Mouse (Mus musculus) kidney, adult 11 months (tissue): ENCODE results near the gene Cmbl.
A peak's percentile ranks its signal among the peaks of the same experiment; 100 is the strongest.

Experiments
- DNase-seq: peaks from one replicate; pipeline ENCODE4 v3.0.0; 2022

The Cmbl gene

DNA sequence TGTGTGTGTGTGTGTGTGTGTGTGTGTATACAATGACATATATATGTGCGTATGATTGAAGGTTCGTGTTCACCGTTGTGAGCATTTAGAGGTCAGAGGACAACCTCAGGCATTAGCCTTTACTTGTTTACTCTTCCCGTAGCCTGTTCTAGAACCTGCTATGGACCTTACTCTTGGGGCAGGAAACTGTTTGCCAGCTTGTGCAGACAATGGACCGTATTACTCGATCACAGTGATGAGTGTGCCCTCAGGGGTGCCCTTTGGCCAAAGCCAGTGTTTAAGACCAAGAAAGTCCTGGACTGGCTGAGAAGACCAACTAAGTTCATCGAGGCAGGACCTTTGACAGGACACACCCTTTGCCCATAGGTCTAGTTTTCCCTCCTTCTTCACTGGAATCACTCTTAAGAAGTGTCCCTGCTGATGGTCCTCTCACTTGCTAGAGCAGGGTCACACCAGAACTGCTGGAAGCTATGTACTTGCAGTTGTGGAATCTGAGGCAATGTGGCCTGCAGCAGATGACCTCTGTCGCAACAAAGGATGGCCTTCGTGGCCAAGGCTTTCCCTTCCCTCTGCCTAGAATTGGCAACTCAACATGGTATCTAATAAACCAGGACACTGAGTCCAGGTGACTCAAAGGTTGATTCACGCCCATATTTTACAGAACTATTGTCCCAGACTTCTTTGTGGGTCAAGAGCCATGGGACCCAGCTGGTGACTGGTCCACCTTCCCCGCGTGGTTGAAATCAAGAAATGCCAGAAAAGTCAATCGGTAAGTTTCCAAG is 18.3 kb downstream of the Cmbl start:
- DNase-seq: no peak

DNA sequence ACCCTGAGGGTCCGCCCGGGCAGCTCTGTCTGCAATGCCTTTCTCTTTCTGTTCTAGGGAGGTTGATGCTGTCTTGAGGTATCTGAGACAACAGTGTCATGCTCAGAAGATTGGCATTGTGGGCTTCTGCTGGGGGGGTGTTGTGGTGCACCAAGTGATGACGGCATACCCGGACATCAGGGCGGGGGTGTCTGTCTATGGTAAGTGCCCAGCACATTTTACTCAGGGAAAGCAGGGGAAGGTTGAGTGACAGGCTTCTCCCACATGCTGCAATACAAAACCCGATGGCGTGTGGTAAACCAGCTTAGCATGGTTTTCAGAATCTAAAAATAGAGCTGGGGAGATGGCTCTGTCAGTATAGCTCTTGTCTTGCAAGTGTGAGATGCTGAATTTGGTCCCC is 20.0 kb downstream of the Cmbl start:
- no peak for DNase-seq

GRCm38 (mm10) chr15:31586088-31586487 is 20.9 kb downstream of the Cmbl start:
- no peak for DNase-seq

DNA sequence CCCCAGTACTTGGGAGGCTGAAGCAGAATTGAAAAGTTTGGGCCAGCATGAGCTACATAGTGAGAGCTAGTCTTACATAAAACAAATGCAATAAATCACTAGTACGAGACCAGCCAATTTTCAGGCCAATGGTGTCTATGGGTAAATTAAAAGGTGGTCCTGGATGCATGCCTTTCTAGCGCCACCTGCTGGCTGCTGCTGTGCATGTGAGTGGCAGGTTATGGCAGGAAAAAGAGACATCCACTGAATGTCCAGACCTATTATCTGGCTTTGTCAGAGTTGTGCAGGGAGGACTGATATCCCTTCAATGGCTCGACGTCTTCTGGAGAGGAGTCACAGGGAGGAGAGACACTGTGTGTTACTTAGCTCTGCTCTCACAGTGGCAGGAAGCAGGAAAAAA is 21.3 kb downstream of the Cmbl start:
- peak; percentile 81 for DNase-seq

DNA sequence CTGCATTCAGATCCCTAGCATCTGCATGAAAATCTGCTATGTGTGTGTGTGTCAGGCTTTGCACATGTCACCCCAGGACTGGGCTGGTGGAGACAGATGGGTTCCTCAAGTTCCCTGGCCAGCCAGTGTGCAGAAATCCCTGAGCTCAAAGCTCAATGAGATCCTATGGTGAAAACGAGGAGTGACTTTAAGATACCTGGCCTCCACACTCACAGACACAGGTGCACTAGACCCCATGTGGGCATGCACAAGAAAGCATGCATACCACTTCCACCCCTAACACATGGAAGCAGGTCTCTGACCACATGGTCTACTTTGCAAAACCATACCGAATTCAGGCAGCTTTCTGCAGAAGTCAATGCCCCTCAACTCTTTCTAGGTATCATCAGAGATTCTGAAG is 22.6 kb downstream of the Cmbl start:
- no peak for DNase-seq

DNA sequence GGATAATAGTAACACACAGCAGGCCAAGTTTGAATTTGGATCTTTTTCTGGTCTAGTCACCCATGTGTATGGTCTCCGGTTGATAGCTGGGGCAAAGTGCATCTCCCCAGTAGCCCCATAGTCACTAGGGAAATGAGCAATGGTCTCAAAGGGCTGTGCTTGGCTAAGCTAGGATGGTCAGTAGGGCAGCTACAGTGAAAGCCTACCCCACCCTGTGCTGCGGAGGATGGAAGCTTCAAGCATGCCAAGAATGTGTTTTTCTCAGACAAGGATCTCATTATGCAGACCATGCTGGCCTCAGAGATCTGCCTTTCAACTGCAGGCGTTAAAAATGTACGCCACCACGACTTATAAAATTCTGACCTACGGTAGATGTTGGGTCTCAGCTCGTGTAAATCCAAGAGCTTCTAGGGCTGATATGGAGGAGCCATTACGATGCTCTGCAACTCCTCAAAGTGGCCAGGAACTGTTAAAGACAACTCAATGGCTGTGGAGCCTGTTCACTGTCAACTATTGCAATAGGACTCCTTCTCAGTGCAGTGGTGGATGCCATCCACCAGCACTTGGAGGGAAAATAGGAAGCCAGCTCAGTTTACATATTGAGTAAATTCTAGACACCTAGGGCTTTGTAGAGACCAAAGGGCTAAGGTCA is 23.9 kb downstream of the Cmbl start:
- DNase-seq: peak; percentile 44

- no peak for DNase-seq
Measured at GRCm38 (mm10) chr15:31590176-31590575, 25.0 kb downstream of the Cmbl start.

DNA sequence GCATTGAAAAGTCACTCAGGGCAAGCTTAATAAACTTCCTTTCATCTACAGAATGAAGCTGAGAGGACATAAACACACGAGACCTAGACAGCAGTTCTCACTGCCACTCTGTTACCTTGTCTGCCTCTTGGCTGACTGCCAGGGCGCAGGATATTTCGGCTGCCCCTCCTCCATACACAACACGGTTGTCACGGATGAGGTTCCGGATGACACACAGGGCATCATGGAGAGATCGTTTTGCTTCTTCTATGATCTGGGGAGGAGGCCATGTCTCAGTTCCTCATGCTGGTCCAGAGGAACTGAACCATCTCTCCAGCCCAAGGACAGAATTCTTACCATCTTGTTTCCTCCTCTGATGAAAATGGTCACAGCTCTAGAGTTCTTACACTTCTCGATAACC is 27.3 kb downstream of the Cmbl start:
- no peak for DNase-seq

DNA sequence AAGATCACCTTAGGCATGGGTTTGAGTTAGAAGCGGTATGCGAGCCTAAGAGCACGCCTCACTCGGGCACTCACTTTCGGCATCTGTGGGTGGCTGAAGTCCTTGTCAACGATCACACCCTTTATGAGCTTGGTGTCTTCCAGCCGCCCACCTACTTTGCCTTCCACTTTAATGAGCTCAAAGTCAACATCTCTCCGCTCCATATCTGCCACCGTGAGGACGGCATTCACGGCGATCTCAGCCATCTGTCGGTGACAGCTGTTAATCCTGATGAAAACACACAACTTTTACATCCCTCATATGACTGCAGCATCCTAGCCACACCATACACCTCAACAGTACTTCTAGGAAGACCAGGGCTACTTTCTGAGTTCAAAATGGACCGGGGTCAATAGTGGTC is 29.1 kb downstream of the Cmbl start:
- no peak for DNase-seq

- no peak for DNase-seq
Measured at GRCm38 (mm10) chr15:31595651-31596050, 30.5 kb downstream of the Cmbl start.

GRCm38 (mm10) chr15:31599834-31600233 is 34.6 kb downstream of the Cmbl start:
- DNase-seq: no peak

- no peak for DNase-seq
Measured at GRCm38 (mm10) chr15:31601279-31601645, 36.1 kb downstream of the Cmbl start.

- peak; percentile 97 for DNase-seq
Measured at GRCm38 (mm10) chr15:31601646-31602374, 36.6 kb downstream of the Cmbl start, which contains the start of the genes Cct5 and Fam173b. Gene Cct5 (minus strand): TSS chr15:31601804. Gene Fam173b (plus strand): TSS chr15:31601852.

DNA sequence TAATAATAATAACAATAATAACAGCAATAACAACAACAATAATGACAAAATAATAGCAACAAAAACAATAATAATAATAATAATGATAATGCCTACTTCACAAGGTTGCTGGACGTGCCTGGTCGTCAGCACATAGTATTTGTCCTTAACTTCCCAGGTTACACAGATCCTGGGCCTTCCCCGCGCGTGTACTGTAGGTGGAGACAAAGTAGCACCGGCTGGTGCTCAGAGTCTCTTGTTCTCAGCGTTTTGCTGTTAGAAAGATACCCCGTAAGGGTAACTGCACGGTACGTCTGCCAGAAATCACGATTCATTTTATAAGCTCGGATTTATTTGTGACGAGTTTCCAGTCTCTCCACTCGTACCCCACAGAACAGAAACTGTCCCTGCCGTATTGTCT is 37.2 kb downstream of the Cmbl start:
- DNase-seq: peak; percentile 46

DNA sequence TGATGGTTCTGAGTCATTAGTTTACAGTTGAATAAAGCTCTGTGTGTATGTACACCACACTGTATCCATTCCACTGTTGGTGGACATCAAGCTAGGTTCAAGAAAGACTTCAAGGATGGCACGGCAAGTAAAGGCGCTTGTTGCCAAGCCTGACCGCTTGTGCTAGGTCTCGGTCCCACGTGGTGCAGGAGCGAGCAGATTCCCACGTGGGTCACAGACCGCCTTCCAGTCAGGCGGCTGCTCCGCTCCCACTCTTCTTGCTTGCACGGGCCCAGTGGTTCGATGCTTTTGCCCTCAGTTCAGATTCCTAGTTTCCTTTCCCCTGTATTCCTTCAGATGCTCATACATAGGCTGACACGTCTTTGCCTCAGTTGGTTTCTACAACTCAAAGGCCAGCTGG is 37.9 kb downstream of the Cmbl start:
- DNase-seq: peak; percentile 27

DNA sequence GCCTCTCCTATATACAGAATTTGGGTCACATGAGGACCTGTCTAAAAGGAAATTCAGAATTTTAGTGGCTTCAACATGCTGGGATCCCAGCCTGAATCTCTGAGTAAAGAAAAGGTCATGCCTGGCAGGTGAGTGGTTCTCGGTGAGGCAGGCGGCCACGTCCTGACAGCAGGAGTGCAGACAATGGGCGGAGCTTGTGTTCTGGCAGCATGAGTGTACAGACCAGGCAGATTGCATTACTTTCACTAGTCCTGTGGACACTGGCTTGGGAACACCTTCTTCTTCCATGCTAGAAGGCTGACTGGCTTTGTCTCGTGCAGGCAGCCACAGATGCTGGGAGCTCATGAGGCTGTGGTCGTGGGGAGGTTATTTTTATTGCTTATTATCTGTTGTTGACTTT is 41.6 kb downstream of the Cmbl start:
- peak; percentile 51 for DNase-seq

DNA sequence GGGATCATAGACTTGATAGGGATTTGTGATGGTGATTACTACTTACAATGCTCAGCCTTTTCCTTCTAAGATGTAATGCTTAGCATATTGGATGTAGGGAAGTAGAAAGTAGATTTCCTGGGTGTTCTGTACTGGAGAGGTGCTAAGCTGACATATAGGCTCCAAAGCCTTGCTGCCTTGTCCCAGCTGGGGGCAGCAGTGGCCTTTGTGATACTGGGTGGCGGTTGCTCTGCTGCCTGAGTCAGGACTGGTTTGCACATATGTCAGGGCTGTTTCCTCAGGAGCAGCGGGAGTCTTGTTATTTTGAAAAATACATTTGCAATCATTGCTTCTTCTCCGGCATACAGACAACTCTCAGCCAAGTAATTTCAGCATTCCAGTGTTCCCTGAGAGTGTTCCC is 45.8 kb downstream of the Cmbl start:
- DNase-seq: no peak

GRCm38 (mm10) chr15:31611976-31612375 is 46.8 kb downstream of the Cmbl start:
- DNase-seq: no peak

GRCm38 (mm10) chr15:31613826-31614453 is 48.8 kb downstream of the Cmbl start:
- DNase-seq: no peak

- no peak for DNase-seq
Measured at GRCm38 (mm10) chr15:31614666-31615065, 49.5 kb downstream of the Cmbl start.

DNA sequence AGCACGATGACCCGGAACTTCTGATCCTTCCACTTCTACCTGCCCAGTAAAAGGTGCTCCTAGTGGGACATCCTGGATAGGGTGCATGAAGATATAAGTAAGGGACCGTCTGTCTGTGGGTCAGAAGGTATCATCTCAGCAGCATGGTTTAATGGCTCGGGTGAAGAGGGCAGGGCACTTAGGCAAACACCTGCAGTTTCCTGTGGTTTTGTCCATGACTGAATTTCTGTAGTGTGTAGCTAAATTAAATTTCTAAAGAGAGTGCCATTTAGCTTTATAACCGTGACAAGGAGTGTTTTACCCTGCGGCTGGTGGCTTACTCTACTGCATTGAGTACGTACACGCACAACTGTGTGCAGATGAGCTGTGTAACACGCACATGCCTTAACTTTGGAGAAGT is 52.1 kb downstream of the Cmbl start:
- DNase-seq: no peak

DNA sequence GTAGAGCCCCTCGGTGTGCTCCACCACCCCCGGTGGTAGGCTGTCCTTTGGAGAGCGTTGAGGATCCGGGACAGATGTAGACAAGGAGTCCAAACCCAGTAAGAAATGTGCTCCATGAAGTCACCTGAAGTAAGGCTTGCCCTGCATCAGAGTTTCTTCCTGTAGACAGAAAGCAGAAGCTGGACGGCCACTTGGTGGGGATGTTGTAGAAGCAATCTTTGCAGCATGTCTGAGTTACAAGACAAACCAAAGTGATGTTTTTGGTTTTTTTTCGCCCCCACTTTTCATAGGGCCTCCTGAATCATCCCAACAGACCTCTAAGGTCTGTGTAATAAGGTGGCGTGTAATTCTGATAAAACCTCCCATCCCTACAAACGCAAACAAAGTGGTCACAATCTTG is 54.3 kb downstream of the Cmbl start:
- no peak for DNase-seq
